Mouse (Mus musculus): ENCODE data around the gene Ogg1. TPM values are rescaled to one million over a fixed set of nuclear protein-coding genes. Genes with fewer than 3 reads are reported as not detected.

The Ogg1 gene
- polyA plus RNA-seq, 1 experiment from 2014 or later = 6.1 TPM

DNA sequence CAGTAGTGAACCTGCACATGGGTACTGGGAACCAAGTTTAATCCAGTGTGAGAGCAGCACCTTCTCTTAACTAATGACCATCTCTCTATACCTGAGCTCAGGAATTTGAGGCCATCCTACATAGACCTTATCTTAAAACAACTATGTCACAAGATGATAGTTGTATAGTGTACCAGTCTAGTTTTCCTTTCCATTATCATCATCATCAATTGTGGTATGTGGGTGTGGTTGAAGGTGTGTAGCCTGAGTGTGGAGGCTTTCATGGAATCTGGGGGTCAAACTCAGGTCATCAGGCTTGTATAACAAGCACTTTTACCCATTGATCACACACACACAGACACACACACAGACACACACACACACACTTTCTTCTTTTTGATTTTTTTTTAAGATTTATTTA lies 23.8 kb downstream of the Ogg1 start:
- H3K27me3 ChIP-seq = no peaks in the 10 kb centered on the region
- no peak overlapping the region for H3K4me3 ChIP-seq
- ATAC-seq (replicated peaks; ENCODE audit: insufficient number of reproducible peaks, insufficient read depth, low FRiP score, low read depth) = no peak
- H3K27ac ChIP-seq = no peak overlapping the region
- no peak overlapping the region for H3K4me2 ChIP-seq
- no peak overlapping the region for H3K9ac ChIP-seq
- no peaks in the 10 kb centered on the region for H3K4me1 ChIP-seq (replicated peaks)
- no peaks in the 10 kb centered on the region for H3K9me3 ChIP-seq (replicated peaks)
- no peaks in the 10 kb centered on the region for H3K36me3 ChIP-seq

DNA sequence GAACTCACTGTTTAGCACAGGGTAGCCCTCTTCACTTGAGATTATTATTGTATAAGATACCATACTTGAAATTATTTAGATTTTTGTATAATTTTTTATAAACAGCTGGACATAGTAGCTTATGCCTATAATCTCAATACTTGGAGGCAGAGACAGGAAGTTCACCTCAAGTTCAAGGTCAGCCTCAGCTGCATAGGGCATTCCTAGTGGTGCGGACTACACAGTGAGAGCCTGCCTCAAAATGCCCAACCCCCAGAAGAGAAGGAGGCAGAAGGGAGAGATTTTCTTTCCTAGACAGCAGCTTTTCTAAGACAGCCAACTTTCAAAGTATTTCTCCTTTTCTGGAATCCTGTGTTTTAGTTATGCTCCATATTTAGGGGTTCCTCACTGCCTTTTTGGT lies 24.4 kb downstream of the Ogg1 start:
- no peaks in the 10 kb centered on the region for H3K27me3 ChIP-seq
- no peak overlapping the region for H3K9ac ChIP-seq
- no peak overlapping the region for H3K4me3 ChIP-seq
- no peaks in the 10 kb centered on the region for H3K9me3 ChIP-seq (replicated peaks)
- no peaks in the 10 kb centered on the region for H3K36me3 ChIP-seq
- no peak for ATAC-seq (replicated peaks; ENCODE audit: insufficient number of reproducible peaks, insufficient read depth, low FRiP score, low read depth)
- H3K4me2 ChIP-seq = no peak overlapping the region
- H3K4me1 ChIP-seq (replicated peaks) = no peaks in the 10 kb centered on the region
- no peak overlapping the region for H3K27ac ChIP-seq
- 53% methylated on average over 1 of the region's 1 CpGs for WGBS

GRCm38 (mm10) chr6:113351653-113352052 lies 24.9 kb downstream of the Ogg1 start:
- Histone ChIP-seq H3K27me3 (no peaks in the 10 kb centered on the region), H3K4me3 (no peak overlapping the region), H3K4me2 (no peak overlapping the region), H3K4me1 (replicated peaks) (no peaks in the 10 kb centered on the region), H3K36me3 (no peaks in the 10 kb centered on the region), H3K9ac (no peak overlapping the region), H3K27ac (no peak overlapping the region), H3K9me3 (replicated peaks) (no peaks in the 10 kb centered on the region)
- no peak for ATAC-seq (replicated peaks; ENCODE audit: insufficient number of reproducible peaks, insufficient read depth, low FRiP score, low read depth)
- WGBS = 62% methylated on average over 10 of the region's 10 CpGs

GRCm38 (mm10) chr6:113352820-113353219 lies 26.0 kb downstream of the Ogg1 start:
- no peak for ATAC-seq (replicated peaks; ENCODE audit: insufficient number of reproducible peaks, insufficient read depth, low FRiP score, low read depth)

GRCm38 (mm10) chr6:113353696-113354095 lies 26.9 kb downstream of the Ogg1 start:
- H3K9me3 ChIP-seq (replicated peaks) = no peaks in the 10 kb centered on the region
- H3K36me3 ChIP-seq = no peaks in the 10 kb centered on the region
- WGBS = 63% methylated on average over 3 of the region's 3 CpGs
- no peak overlapping the region for H3K4me2 ChIP-seq
- no peak overlapping the region for H3K27ac ChIP-seq
- H3K27me3 ChIP-seq = no peaks in the 10 kb centered on the region
- H3K4me1 ChIP-seq (replicated peaks) = no peaks in the 10 kb centered on the region
- H3K9ac ChIP-seq = no peak overlapping the region
- no peak overlapping the region for H3K4me3 ChIP-seq
- no peak for ATAC-seq (replicated peaks; ENCODE audit: insufficient number of reproducible peaks, insufficient read depth, low FRiP score, low read depth)

More at GRCm38 (mm10) chr6:113352820-113353219, 26.0 kb downstream of the Ogg1 start:
- Histone ChIP-seq H3K9ac (no peak overlapping the region), H3K4me3 (no peak overlapping the region), H3K27ac (no peak overlapping the region), H3K4me2 (no peak overlapping the region), H3K4me1 (replicated peaks) (no peaks in the 10 kb centered on the region), H3K36me3 (no peaks in the 10 kb centered on the region), H3K27me3 (no peaks in the 10 kb centered on the region), H3K9me3 (replicated peaks) (no peaks in the 10 kb centered on the region)
- 75% methylated on average over 3 of the region's 3 CpGs for WGBS

DNA sequence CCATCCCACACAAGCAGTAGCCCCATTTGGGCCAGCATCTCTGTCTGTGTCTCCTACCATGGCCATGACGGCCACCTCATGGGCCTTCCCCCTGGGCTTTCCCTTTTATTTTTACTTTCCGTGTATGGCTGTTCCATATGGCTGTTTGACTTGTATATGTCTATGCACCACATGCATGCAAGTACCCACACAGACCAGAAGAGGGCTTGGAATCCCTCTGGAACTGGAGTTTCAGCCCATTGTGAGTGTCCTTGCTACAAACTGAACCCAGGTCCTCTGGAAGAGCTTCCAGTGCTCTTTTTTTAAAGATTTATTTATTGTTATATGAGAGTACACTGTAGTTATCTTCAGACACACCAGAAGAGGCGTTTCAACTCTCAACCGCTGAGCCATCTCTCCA lies 34.7 kb downstream of the Ogg1 start:
- no peak overlapping the region for H3K4me2 ChIP-seq
- H3K4me1 ChIP-seq (replicated peaks) = no peaks in the 10 kb centered on the region
- H3K9me3 ChIP-seq (replicated peaks) = no peaks in the 10 kb centered on the region
- 70% methylated on average over 4 of the region's 4 CpGs for WGBS
- no peaks in the 10 kb centered on the region for H3K27me3 ChIP-seq
- no peak overlapping the region for H3K4me3 ChIP-seq
- no peak overlapping the region for H3K27ac ChIP-seq
- peaks cover 3% of the 10 kb centered on the region; the same call in 1 of the 2 replicates for H3K36me3 ChIP-seq
- no peak for ATAC-seq (replicated peaks; ENCODE audit: insufficient number of reproducible peaks, insufficient read depth, low FRiP score, low read depth)
- H3K9ac ChIP-seq = no peak overlapping the region

DNA sequence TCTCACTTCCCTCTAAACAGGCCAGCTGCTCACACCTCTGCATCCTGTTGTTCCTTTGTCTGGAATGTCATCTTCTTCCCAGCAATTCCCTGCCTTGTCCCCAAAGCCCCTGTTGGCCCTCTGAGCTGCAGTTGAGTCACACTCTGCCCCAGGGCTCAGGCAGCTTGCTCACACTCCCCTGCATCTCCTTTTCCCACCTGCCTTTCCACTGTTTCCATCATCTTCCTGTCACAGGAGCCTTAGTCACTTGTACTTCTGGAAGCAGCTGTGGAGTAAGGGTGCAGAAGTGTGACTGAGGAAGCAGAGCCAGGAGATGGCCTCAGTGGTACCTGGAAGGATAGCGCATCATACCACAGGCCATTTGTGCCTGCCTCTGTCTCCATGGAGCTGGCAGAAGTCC lies 35.5 kb downstream of the Ogg1 start:
- no peak overlapping the region for H3K4me3 ChIP-seq
- H3K27ac ChIP-seq = no peak overlapping the region
- H3K9ac ChIP-seq = no peak overlapping the region
- H3K36me3 ChIP-seq = peaks cover 7% of the 10 kb centered on the region; the same call in 1 of the 2 replicates
- H3K4me2 ChIP-seq = no peak overlapping the region
- WGBS = 82% methylated on average over 1 of the region's 1 CpGs
- H3K27me3 ChIP-seq = no peaks in the 10 kb centered on the region
- no peak for ATAC-seq (replicated peaks; ENCODE audit: insufficient number of reproducible peaks, insufficient read depth, low FRiP score, low read depth)
- no peaks in the 10 kb centered on the region for H3K4me1 ChIP-seq (replicated peaks)
- no peaks in the 10 kb centered on the region for H3K9me3 ChIP-seq (replicated peaks)

DNA sequence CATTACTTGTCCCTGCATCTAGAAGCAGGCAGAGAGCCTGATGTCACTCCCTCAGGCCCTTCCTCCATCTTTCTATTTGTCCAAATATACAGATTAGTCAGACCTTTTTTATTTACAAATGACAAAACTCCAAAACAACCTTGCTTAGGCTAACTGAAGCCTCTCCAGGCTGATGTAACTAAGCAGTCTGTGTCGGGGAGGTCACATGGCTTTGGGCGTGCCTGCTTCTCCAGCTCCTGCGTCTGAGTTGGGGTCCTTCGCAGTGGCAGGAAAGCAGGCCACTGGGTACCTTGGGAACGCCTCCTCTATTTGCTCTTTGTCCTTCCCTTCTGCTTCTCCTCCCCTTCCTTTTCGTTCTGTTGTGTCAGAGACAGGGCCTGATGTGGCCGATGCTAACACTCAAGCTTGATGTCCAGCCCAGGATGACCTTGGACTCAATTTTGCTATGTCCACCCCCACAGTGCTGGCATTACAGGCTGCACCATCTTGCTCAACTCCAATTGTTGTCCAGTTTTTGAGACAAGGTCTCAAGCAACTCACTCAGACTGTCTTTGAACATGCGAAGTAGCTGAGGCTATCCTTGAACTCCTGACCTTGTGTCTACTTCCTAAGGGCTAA lies 37.9 kb downstream of the Ogg1 start:
- H3K27ac ChIP-seq = no peak overlapping the region
- peaks cover 25% of the 10 kb centered on the region for H3K36me3 ChIP-seq
- no peak overlapping the region for H3K9ac ChIP-seq
- WGBS = 64% methylated on average over 8 of the region's 8 CpGs
- no peaks in the 10 kb centered on the region for H3K4me1 ChIP-seq (replicated peaks)
- H3K4me2 ChIP-seq = no peak overlapping the region
- H3K9me3 ChIP-seq (replicated peaks) = no peaks in the 10 kb centered on the region
- no peaks in the 10 kb centered on the region for H3K27me3 ChIP-seq
- ATAC-seq (replicated peaks; ENCODE audit: insufficient number of reproducible peaks, insufficient read depth, low FRiP score, low read depth) = no peak
- H3K4me3 ChIP-seq = no peak overlapping the region

GRCm38 (mm10) chr6:113366639-113367038 lies 39.9 kb downstream of the Ogg1 start:
- no peaks in the 10 kb centered on the region for H3K27me3 ChIP-seq
- WGBS = 88% methylated on average over 6 of the region's 6 CpGs

DNA sequence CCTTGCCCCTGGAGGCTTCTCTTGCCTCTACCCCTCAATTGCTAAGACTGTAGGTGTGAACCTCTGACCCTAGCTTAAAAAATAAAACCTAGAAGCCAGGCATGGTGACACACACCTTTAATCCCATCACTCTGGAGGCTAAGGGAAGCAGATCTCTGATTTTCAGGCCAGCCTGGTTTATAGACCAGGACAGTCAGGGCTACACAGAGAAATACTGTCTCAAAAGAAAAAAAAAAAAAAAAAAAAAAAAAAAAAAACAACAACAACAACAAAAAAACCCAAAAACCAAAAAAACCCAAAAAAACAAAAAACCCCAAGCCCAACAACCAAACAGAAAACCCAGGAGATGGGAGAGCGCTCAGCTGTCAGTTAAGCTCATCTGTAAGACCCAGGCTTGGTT lies 40.8 kb downstream of the Ogg1 start:
- Histone ChIP-seq H3K36me3 (peaks cover 53% of the 10 kb centered on the region), H3K4me3 (no peak overlapping the region), H3K9ac (no peak overlapping the region), H3K9me3 (replicated peaks) (no peaks in the 10 kb centered on the region), H3K27ac (no peak overlapping the region), H3K4me1 (replicated peaks) (no peaks in the 10 kb centered on the region), H3K27me3 (no peaks in the 10 kb centered on the region), H3K4me2 (no peak overlapping the region)
- ATAC-seq (replicated peaks; ENCODE audit: insufficient number of reproducible peaks, insufficient read depth, low FRiP score, low read depth) = no peak
- WGBS = 94% methylated on average over 1 of the region's 1 CpGs

More at GRCm38 (mm10) chr6:113366639-113367038, 39.9 kb downstream of the Ogg1 start:
- Histone ChIP-seq H3K4me2 (no peak overlapping the region), H3K4me3 (no peak overlapping the region), H3K9me3 (replicated peaks) (no peaks in the 10 kb centered on the region), H3K27ac (no peak overlapping the region), H3K4me1 (replicated peaks) (no peaks in the 10 kb centered on the region), H3K36me3 (peaks cover 44% of the 10 kb centered on the region), H3K9ac (no peak overlapping the region)
- ATAC-seq (replicated peaks; ENCODE audit: insufficient number of reproducible peaks, insufficient read depth, low FRiP score, low read depth) = no peak

DNA sequence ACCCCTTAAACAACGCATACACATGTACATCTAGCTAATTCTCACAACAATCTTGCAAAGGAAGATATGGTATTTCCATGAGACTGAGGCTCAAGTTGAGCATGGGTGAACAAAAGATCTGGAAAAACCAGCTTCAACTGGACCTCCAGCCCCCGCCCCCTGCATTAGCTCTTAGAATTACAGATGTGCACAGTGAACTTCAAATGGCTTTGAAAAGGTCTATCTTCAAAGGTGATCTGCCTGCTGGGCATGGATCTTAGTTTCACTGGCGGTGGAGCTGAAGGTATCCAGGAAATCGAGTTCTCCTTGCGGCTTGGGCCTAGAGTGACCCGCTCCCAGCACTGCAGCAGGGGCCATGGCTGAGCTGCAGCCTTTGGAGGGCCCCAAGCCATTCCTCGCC lies 41.4 kb downstream of the Ogg1 start:
- H3K9ac ChIP-seq = no peak overlapping the region
- no peaks in the 10 kb centered on the region for H3K4me1 ChIP-seq (replicated peaks)
- H3K27ac ChIP-seq = no peak overlapping the region
- 89% methylated on average over 7 of the region's 7 CpGs for WGBS
- no peaks in the 10 kb centered on the region for H3K9me3 ChIP-seq (replicated peaks)
- no peak overlapping the region for H3K4me3 ChIP-seq
- ATAC-seq (replicated peaks; ENCODE audit: insufficient number of reproducible peaks, insufficient read depth, low FRiP score, low read depth) = no peak
- H3K36me3 ChIP-seq = peaks cover 57% of the 10 kb centered on the region
- no peaks in the 10 kb centered on the region for H3K27me3 ChIP-seq
- H3K4me2 ChIP-seq = no peak overlapping the region

DNA sequence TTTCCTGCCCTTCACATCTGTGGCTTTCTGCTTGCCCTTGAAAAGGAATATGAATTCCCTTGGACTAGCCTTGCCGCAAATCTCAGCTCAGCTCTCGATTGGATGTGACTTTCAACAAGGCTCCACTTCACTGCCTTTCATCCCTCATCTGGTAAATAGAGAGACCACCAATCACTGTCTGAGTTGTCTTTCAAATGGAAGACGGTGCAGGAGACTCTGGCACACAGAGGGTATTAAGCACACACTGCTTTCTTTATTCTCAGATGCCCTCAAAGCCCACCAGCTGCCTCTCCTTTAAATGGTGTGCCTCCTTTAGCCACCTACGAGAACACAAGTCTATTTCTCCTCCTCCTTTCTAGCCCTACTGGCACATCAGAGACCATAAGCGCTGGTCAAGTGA lies 41.8 kb downstream of the Ogg1 start:
- H3K4me1 ChIP-seq (replicated peaks) = no peaks in the 10 kb centered on the region
- no peak overlapping the region for H3K4me3 ChIP-seq
- ATAC-seq (replicated peaks; ENCODE audit: insufficient number of reproducible peaks, insufficient read depth, low FRiP score, low read depth) = no peak
- H3K27ac ChIP-seq = no peak overlapping the region
- H3K9ac ChIP-seq = no peak overlapping the region
- no peaks in the 10 kb centered on the region for H3K9me3 ChIP-seq (replicated peaks)
- H3K27me3 ChIP-seq = no peaks in the 10 kb centered on the region
- H3K4me2 ChIP-seq = no peak overlapping the region
- WGBS = 83% methylated on average over 5 of the region's 5 CpGs
- H3K36me3 ChIP-seq = peaks cover 61% of the 10 kb centered on the region
